Mouse (Mus musculus): ENCODE measurements around the gene Gm9268.

Gene Gm9268

DNA sequence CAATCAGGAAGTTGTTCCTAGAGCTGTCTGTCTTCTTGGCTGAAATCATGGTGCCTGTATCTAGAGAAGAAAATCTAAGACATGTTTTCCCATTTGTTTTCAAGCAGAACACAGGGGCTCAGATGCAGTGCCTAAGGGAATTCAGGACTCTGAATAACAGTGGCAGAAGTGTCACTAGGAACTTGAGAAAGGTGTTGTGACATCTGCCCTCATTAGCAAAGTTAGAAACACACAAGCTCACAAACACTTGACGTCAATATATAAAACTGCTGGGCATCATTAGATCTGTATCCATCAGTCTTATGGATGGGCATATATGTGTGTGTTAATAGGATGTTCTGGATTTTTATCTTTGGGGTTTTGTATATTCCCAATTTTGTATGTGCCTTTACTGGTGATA lies at the start of gene Gm9268:
Gm9268 (plus strand) TSS at position 301 of the 400 bp plus-strand sequence.
- WGBS, result no CpG with 5 or more reads among the region's 1 CpGs

DNA sequence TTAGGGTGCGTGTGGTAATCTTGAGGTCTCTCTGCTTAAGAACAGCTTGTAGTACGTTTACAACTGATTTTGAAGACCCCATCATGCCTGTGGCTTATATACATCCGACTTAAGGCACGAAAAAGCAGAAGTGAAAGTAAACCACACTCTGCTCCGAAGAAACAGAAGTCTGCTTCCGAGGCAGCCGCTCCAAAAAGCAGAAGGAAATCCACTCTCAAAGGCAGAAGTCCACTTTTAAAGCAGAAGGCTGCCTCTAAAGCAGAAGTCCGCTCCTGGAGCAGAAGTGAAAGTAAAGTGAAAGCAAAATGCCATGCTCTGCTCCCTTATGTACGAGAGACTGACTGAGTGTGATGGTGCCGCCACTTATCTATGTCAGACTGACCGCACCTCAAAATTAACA lies 38.5 kb upstream of the Gm9268 start:
- WGBS, result 81% methylated on average over 11 of the region's 11 CpGs

DNA sequence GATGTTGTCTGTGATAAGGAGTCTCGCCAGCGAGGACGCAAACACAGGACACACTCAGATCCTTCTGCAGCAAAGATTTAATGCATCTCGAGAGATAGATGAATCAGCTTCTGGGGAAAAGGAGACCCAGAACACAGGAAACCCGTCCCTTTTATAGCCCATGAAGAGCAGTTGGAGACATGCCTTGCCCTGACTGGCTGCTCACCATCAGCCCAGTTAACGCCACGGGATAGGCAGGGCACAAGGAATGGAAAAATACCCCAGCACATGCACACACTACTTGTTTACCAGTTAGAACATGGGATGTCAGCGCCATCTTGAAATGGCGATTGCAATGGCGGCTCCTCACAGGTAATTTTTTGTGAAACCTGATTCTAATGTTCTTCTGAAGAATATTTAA lies 37.8 kb upstream of the Gm9268 start:
- 90% methylated on average over 10 of the region's 10 CpGs for WGBS

DNA sequence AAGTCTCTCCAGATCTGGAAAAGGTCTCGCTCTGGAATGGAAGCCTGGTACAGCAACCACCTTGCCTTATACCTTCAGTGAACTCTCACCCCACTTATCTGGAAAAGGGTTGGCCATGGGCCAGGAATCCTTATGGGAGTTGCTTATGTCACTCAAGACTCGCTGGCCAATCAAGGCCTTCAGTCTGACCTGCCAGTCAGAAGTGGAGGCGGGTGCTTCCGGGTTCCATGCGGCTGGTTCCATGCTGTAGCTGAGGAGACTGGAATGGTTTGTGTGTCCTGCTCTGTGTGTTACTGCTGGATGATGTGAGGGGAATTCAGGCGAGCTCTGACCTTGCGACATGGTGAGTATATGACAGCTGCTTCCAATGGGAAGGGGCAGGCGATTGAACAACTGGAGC lies 59.3 kb downstream of the Gm9268 start:
- 83% methylated on average over 8 of the region's 8 CpGs for WGBS
